Mouse (Mus musculus) spleen, embryonic (tissue): Measurements from ENCODE around the gene Tmprss4.

ENCODE experiments used
- CTCF ChIA-PET: fragments of 350-600 bp; sonication (Branson Sonifier 250); formaldehyde crosslinking; loops from one replicate; lab custom pipeline; 2022; lab: Charles Lee

The Tmprss4 gene

DNA sequence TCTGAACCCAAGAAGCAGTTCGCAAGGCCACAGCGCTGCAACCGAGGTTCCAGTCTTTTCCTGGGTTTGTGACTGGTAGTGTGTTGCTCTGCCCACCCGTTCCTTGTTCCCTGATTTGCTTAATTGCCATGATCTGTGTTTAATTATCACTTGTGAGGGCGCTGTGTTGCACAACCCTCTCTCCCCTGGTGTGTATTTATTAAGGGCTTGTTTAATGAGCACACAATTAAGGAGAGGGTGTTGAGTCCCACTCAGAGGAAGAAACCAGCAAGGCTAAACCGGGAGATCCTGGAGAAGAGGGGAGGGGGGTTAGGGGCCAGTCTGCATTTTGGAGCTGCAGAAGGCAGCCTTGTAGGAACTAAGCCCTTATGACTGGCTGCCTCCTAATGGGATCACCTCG is 62.9 kb downstream of the Tmprss4 start:
- CTCF ChIA-PET: interaction anchor here (0.9 kb wide), 1 partner anchor 118 kb away, joined by 4 read pairs; no protein-coding TSS in a partner anchor

DNA sequence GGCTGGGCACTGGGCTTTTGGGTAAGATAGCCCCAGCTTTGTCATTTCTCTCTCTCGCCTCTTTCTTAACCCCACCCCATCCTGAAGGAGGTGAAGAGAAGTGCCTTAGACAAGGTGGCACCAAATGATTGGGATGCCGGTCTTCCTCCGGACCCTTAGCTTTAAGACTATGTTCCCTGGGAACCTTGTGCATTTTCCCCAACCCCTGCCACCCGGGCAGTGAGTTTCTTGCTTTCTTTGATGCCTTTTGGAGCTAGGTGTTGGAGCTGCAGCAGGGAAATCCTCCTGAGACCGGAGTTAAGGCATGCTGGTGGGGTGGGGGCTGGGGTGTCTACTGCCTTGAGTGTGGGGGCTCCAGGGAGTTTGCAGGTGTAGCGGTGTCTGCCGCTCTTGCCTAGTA is 64.8 kb downstream of the Tmprss4 start:
- CTCF ChIA-PET: no interaction called here

GRCm38 (mm10) chr9:45138191-45139032 is 65.5 kb downstream of the Tmprss4 start, which contains the start of gene Scn4b:
Gene Scn4b, plus strand, starts transcription at chr9:45138395.
- CTCF ChIA-PET: interaction anchor here (0.5 kb wide), 1 partner anchor 87 kb away, joined by 10 read pairs; no protein-coding TSS in a partner anchor

DNA sequence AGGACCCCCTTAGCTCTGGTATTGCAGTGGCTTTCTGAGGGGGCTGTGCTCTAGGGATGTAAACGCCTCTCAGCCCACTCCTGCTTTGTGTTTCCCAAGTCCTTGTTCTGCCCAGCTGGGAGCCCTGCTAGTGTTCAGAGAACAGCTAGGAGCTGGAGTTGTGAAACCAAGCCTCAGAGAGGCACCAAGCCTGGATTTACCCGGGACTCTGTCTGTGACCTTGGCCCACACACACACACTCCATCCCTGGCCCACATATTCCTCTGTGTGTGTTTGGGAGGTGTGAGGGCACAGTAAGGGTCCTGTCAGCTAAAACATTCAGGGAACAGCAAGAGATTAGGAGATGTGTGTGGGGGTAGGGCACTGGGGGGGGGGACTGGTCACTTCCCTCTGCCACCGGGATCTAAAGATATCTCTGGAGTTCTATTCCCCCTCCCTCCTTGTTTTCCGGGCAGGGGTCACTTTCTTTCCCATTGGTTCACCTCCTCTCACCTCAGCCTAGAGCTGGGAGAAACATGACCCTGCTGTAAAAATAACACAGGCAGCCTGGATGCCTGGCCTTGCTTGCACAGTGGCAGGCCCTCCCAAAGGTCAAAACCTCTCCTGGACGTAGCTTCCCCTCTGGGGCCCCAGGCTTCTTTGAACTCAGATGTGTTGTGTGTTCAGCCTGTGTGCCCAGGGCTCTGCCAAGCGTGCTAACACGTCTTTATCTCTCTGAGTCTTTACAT is 67.3 kb downstream of the Tmprss4 start:
- CTCF ChIA-PET: interaction anchor here (0.6 to 5.1 kb wide), 5 partner anchors 16 to 306 kb away, joined by 3 to 38 read pairs (median 4); no protein-coding TSS in a partner anchor

DNA sequence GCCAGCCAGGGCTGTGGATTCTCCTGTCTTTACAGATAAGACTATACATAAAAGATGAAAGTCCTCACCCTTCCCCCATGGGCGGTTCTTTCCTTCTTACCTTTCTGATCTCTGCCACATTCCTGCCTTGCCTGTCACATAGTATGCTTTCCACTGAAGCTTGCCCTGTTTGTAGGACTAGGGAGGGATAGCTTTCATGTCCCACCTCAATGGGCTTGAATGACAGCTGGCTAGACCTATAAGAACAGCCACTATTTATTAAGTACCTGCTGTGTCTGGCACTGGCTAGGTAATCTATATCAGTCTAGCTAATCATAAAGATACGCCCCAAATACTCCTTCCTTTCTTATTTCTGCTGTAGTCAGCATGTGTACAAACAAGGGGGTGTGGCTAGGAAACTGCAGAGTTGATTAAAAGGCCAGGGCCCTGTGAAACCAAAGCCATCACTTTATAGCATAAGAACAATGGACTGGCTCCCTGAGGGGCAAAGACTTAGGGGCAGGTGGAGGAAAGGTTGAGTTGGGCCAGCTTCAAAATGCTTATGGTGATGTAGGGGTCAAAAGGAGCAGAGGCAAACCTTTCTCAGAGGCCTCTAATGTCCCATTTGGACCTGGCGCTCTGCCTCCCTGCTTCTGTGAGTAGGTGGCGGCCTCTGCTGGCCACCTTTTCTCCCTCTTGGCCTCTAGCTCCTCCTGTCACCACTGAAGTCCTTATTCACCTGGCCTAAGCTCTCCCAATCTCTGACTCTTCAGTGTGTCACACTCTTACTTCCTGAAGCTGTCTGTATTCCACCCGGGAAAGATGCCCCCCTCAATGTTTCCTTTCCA is 70.2 kb downstream of the Tmprss4 start:
- CTCF ChIA-PET: interaction anchor here (1.4 to 5.1 kb wide), 2 partner anchors 13 to 111 kb away, joined by 3 to 38 read pairs; no protein-coding TSS in a partner anchor

- CTCF ChIA-PET: no interaction called here
These were observed 73.8 kb downstream of the Tmprss4 start for GRCm38 (mm10) chr9:45130119-45130518.

DNA sequence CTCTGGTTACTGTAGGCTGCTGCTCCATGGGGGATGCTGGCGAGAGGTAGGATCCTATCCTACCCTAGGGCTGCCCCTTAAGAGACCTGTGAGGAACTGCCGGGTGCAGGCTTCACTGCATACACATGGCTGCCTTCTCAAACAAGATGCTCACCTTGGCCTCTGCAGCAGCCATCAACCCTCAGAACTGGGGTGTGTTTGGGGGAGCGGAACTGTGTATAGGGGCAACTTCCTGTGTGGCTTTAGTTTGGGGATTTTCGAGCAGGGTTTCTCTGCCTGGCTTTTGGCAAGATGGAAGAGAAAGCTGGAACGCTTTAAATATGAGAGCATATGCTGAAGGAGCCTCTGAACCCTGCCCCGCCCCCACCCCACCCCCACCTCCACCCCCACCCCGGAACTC is 77.0 kb downstream of the Tmprss4 start:
- CTCF ChIA-PET: no interaction called here

GRCm38 (mm10) chr9:45125211-45125610 is 78.7 kb downstream of the Tmprss4 start:
- CTCF ChIA-PET: no interaction called here
